Mouse (Mus musculus) activated CD4-positive, CD25-positive, alpha-beta regulatory T cell, adult 4 months (primary cell): ENCODE measurements around the gene Arhgef38. TPM values are rescaled to one million over a fixed set of nuclear protein-coding genes. Genes with fewer than 3 reads are reported as not detected.

Experiments
- ATAC-seq: one replicate; pipeline ENCODE4 v1.8.0; 2017
- polyA plus RNA-seq, 2 experiments: library from polyadenylated mRNA; unstranded; fragments of 100-300 nt; shearing (Covaris generic); gene quantifications; one replicate each; pipeline ENCODE4 v1.2.1; 2017

Gene Arhgef38
- polyA plus RNA-seq = not detected

DNA sequence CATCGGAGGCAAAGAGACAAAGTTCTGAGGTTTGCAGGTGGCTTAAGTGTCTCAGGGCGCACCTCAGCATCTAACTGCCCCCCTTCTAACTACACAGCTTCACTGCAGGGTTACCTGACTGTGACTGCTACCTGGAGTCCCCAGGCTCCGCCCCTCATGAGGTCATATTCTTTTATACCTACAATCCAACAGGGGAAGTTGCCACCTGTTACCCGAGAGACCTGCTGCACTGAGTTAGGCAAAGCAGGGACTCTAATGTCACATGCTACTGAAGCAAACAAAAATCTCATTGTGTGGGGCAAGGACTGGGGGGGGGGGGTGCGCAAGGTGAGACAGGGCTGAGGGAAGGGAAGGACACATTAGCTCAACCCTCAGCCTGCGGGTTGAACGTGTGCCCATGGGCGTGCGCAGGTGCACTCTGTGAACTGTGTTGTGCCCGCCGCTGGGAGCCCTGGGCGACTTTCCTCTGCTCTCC is at the start of gene Arhgef38:
Arhgef38 (minus strand) TSS at position 129 of the 475 bp plus-strand sequence.
- no peak for ATAC-seq

DNA sequence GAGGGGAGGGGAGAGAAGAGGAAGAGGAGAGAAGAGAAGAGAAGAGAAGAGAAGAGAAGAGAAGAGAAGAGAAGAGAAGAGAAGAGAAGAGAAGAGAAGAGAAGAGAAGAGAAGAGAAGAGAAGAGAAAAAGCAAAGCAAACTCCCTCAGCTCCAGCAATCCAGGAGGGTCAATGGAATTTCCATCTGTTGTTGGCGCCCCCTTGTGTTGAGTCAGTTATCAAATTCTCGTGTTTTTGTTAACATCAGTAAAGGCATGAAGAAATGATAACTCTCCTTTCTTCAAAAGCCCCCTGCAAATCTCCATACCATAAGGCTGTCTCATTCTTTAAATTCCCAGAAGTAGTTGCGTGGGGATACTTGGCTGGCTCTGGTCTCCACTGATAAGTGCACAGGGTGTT is 37.1 kb upstream of the Arhgef38 start:
- no peak for ATAC-seq

DNA sequence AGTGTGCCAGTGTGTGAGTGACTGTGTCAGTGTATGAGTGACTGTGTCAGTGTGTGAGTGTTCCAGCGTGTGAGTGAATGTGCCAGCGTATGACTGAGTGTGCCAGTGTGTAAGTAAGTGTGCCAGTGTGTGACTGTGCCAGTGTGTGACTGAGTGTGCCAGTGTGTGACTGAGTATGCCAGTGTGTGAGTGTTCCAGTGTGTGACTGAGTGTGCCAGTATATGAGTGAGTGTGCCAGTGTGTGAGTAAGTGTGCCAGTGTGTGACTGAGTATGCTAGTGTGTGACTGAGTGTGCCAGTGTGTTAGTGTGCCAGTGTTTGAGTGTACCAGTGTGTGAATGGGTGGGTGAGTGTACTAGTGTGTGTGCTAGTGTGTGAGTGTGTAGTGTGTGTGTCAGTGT is 24.1 kb upstream of the Arhgef38 start:
- no peak for ATAC-seq

DNA sequence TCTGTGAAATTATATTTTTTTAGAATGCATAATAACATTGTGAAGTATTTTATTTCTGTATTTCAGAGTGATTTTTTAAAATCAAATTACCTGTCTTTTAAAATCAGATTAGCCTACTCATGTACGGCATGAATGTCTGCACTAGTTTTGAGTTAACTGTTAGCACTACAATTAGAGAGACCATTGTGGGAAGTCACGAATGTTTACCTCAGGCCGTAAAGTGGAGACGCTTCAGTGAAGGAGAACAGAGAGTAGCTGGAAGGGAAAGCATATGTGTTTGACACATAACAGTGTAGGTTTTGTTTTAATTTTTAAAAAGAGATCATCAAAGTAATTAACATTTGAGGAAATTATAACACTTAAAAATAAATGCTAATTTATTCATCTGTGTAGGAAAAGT is 21.1 kb upstream of the Arhgef38 start:
- ATAC-seq = no peak

DNA sequence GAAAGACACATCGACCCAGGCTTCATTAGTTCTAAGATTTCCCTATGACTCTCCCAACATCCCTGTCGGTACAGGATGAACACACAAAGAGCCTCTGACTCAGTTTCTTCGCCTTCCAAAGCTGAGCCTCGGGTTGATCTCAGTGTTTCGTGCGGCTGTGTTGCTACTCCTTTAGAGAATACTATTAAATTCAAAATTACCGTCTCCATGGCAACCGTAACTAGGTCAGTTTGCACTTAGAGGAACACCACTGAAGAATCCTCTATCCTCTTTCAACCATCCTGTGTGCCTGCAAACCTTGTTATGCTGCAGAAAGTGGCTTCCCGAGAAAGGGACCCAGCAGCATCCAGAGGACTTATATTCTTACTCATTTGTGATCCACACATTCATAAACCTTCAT is 9.3 kb upstream of the Arhgef38 start:
- ATAC-seq = no peak

DNA sequence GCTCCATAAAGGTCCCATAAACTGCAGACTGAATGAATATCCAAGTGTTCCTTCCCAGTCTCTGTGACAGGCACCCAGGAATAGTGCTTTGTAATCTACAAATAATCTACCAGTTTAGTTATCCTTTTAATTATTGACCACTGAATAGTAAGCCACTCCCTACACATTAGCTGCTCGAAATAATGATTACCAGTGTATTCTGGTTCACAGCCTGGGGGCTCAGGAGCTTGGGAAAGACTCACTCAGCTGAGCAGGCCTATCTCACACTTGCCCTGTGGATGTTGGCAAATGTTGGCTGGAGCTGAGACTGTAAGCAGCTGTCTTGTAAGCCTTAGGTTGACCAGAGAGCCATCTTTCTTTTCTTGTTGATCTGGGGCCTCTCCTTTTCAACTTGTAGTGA is 7.2 kb upstream of the Arhgef38 start:
- ATAC-seq = no peak

DNA sequence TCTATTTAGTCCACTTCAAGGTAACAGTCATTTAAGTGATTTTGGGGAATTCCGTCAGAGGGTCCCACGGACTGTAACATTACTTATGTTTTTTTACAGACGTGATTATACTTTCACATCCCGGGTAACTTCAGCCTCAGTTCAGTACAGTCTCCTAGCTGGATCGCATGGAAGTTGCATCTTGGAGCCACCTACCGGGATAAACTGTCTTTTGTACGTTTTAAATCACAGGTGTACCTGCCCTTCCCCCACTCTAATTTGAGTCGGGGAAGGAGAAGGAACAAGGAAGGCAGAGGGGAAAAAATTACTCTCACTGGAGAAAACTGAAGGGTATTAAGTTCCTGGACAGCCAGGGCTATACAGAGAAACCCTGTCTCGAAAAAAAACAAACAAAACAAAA is 756 bp downstream of the Arhgef38 start:
- no peak for ATAC-seq

DNA sequence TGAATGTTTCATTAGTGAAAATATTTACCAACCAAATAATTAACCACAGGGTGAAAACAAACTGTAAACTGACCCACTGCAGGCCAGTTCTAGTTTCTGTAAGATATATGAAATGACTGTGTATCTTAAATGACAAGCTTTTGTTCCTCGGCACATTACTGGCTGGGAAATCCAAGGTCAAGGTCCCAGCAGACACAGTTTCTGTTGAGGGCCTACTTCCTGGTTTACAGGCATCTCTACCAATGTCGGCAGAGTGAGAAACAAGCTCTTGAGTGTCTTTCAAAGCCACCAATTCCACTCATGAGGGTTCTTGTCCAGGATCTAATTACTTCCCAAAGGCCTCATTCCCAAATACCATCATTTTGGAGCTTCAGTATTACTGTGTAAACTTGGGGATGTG is 4.3 kb downstream of the Arhgef38 start:
- ATAC-seq = no peak

DNA sequence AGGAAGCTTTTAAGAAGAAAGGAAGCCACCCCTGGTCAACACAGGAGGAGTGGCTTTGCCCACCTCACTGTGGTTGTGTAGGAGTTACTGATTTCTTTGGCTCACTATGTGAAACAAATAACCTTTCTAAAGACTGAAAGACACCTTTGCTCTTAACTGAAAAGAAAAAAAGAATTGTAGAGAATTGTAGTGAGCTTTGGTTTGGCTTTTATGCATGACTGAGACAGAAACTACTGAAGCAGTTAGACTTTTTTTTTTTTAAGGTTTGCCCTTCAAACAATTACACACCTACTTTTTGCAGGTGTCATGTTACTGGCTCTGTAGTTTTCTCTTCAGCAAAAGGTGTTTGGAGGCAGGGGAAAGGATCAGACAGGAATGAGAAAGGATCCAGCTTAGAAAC is 5.2 kb downstream of the Arhgef38 start:
- no peak for ATAC-seq

DNA sequence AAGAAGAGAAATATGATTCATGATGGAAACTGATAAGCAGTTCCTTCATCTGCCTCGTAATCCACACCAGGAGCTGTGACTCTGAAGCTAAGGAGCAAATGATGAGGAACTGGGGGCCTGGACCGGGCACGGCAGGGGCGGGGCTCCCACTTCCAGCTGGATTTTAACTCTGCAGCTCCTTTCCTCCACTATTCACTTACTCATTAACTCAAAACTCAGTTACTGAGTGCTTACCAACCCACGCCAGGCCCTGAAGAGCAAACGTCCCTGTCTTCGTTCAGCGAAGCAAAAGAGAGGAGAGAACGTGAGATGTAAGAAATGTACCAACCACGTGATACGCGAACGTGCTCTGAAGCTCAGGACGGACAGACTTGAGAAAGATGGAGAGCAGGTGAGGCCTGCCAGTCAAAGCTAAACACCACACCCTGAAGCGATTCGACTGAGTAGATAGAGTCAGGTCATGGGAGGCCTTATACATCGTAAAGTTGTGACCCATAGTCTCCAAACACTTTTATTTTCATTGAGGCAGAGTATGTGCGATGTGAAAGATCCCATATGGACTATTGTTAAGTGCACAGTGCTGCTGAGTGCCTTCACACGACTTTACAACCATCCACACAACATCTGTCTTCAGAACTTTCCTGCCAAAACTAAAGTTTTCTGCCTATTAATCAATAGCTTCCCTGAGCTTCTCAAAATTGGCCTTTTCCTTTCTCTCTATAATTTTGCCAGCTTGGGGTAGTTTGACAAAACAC is 7.3 kb downstream of the Arhgef38 start:
- no peak for ATAC-seq

DNA sequence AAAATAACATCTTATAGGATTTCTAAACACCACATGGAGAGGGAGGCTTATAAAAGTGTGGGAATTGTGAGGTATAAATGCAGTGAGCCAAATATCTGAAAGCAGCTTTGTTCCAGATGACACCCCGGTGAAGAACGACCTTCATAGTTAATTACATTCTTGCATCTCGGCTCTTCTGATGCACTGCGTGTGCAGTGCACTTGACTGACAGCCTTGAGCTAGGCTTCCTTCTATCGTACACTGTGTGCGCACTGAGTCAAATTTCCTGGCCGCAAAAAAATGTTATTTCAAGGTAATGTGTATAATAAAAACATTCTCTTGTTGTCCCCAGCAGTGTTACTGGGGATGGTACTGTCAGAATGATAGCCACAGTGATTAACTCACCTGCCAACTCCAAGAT is 16.2 kb downstream of the Arhgef38 start:
- ATAC-seq = no peak

DNA sequence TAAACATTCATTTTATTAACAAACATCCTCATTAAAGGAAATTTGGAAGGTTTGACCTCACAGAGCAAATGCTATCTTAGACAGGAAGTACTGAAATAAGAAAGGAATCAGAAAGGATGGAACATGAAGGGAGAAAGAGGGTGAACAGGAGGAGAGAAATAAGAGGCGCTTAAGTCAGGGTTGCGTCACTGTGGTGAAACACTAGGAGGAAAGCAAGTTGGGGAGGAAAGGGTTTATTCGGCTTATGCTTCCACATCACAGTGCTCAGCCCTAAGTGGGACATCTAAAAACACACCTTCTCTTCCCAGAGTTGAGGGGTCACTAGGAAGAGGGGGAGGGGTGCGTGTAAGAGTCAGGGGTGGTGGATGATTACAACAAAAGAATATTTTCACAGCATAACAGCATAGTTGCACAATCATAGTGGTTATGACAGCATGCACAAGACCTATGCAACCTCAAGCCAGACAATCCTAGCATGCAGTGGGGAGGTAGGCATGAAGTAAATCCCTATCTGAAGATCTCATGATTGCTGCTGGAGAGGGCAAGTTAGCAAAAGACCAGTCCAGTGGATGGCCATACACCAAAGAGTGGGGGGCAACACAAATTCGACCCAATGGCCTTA is 19.4 kb downstream of the Arhgef38 start:
- no peak for ATAC-seq

DNA sequence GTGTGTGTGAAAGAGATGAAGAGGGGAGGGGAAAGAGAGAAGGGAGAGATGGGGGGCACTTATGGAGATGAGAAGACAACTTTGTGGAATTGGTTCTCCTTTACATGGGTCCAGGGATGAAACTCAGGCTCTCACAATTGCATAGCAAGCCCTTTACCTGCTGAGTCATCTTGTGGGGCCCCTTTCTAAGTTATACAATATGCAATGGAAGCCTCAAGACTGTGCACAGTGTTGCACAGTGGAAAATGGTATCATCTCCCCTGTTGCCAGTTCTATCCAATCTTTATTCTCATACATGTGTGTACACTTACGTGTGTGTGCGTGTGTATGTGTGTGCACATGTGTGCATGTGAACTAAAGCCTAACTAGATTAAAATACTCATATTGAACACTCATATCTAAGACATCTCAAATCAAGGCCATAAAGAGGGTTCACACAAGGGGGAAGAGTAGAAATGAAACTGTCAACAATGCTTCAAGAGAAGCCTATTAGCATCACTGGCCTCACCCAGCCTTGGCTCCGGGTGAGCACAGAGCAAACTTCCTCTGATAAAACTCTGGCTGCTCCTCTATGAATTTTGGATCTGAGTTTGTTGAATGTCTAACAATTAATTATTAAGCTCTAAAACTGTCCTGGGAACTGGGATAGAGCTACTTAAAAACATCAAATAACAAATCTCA is 21.2 kb downstream of the Arhgef38 start:
- no peak for ATAC-seq

DNA sequence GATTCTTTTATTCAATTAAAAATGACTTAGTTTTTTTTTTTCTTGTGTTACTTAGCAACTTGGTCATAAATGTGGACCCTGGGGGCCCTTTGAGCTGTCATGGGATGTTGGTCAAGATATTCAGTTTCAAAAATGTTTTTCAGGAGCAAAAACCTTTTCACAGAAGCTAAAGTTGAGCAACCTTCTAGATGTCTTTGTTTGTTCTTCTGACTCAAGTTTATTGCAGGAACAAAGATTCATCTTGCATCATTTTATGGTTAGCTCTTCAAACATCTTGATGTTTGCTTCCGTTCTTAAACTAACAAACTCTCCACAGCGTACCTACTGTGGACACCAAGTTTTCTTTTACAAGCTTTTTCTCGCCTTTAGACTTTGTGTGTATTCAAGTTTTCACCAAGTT is 23.4 kb downstream of the Arhgef38 start:
- no peak for ATAC-seq

DNA sequence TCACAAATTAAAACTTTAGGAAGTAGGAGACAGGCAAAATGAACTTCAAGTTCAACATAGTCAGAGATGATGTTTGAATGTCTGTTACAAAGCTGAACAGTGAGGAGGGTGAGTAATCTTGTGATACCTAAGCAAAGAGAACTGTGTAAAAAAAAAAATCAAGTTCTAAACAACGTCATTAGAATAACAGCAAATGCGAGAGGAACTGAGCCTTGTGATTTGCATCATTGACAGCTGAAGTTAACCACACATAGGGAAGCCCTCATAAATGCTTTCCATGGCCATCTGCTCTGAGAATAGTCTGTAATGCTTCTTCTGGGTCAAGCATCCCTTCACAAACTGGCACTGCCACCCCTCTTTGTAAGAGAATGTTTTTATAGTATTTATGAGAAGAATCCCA is 31.0 kb downstream of the Arhgef38 start:
- no peak for ATAC-seq

DNA sequence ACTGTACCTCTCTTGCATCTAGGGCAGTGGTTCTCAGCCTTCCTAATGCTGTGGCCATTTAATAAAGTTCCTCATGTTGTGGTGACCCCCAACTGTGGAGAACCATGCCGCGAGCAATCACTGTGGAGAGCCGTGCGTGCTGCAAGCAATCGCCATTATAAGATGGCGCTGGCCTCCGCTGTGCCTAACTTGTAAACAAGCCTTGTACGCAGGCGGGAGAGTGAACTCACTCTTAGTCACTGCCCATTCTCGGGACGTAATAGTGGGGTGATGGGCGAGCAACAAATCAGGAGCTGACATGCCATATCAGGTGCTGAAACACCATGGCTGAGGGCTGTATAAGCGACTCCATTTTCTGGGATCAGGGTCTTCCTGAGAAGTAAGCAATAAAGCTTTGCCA is 32.6 kb downstream of the Arhgef38 start:
- ATAC-seq = no peak

DNA sequence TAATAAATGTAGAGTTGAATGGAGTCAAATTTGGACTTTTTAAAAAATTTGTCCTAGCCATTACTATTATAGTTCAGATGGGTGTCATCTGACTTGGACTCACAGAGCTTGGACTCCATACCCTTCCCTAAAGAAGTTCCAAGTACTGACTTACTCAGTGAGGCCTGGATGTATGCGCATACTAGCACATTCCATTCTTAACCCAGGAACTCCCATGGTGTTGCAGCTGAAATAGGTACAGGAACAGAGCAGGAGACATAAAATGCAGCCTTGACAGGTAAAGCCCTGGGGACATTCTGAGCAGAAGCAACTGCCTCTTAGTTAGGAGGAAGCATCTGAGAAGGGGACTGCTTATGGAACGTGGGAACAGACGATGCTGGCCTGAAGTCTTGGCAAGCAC is 45.8 kb downstream of the Arhgef38 start:
- ATAC-seq = no peak

DNA sequence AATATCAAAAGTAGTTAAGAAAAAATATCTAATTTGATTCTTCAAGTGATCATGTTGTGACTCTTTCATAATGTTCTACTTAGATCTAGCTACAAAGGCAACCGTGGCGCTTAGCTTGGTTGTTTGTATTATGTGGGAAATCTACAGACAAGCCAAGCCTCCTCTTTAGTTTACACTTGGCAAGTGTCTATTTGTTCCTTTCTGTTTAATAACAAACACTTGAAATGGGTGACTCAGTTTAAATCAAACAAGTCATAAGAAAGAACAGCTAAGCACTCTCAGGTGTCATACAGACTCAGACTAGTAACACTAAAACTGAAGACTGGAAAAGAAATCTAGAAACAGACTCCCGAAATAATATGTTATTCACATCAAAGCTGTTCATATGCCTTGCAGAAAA is 47.2 kb downstream of the Arhgef38 start:
- no peak for ATAC-seq

DNA sequence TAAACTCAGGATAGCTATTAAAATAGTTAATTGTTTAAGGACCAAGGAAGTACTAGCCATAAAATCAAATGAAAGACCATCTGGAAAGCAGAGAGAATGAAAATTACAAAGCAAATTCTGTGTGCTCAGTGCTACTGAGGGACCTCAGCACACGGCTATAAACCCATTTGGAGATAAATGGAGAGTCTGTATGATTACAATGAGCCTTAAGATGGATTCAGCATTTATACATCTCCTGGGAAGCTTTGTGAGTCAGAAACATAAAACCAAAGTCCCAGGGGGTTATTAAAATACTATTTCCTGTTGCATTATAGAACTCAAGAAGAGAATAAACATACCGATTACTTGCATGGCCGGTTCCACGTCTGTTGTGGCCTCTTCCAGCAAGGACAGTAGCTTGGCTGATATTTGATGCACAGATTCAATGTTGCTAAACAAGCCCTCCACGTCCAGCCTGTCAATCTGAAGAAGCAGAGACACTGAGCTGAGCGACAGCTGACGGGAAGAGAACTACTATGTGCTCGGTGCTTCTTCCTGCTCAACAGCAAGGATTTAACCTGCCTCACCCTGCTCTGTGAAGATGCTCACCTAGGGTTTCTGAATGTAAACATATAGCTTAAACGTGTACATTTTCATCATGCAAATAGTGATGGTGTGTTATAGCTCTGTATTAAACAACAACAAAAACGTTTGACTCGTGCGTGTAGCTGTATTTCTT is 58.6 kb downstream of the Arhgef38 start:
- no peak for ATAC-seq

DNA sequence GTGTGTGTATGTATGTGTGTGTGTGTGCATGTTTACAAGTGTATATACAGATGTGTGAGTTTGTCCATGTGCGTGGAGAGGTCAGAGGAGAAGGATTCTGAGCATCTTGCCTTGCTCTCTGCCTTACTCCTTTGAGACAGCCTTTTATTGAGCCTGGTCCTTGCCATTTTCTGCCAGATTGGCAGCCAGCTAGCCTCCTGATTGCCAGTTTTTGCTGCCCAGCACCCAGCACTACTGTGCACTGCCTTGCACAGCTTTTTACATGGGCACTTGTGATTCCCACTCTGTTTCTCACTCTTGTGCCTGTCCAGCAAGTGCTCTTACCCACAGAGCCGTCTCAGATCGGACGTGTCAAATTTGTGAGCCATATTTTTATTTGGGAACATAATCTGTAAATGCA is 62.5 kb downstream of the Arhgef38 start:
- no peak for ATAC-seq

DNA sequence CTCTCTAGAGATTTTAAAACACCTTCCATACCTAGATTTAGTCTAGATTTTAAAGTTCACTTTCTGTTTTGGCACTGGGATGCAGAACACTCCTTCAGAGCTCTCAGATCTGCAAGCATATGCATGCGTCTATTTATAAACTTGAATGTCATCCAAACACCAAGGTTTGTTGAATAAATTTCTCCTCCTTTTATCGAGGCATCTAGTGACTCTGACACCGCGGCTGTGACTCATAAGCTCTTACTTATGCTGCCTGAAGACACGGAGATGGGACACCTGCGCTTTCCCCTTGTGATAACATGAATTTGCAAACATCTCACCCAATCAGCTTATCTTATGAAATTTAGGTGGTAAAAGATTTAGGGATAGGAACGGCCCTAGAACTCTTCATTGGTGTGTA is 65.0 kb downstream of the Arhgef38 start:
- ATAC-seq = no peak

DNA sequence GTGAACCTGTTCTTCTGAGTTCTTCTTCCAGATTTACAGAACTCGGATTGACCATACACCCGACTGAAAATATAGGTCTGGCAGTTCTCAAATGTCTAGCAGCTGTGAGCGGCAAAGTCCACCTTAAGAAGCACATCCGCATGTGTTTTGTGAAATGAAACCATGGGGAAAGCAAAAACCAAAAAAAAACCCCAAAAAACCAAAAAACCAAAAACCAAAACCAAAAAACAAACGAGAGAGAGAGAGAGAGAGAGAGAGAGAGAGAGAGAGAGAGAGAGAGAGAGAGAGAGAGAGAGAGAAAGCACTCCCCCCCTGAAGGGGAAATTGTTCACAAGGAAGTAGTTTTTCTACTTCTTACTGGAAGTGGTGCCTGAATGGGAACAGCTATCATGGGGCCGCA is 67.2 kb downstream of the Arhgef38 start:
- ATAC-seq = no peak

DNA sequence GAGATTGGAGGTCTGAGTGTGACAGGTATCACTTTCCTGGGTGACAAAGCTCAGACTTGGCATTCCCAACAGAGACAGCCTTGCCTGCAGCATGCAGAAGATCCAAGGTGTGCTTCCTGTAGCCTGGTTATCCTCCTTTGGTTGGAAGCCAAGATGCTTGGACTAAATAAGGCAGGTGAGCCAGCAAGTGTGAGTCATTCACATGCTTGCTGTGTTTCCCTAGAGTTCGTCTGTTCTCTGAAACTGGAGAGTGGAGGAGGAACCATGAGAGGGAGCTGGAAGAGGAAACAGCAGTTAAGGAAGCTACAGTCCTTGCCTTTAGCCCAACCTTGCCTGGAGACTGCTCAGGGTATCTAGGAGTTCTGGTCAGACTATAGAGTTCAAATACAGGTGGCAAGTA is 69.6 kb downstream of the Arhgef38 start:
- no peak for ATAC-seq
